Mouse (Mus musculus) duodenum, adult 2 months (tissue): ENCODE results near the gene Fam169a. TPM values are rescaled to one million over a fixed set of nuclear protein-coding genes. Genes with fewer than 3 reads are reported as not detected.

Source experiments
- polyA plus RNA-seq: library from polyadenylated mRNA; depleted of rRNA; stranded (reverse); fragments of >200 nt; gene quantifications from 2 replicates; pipeline ENCODE4 v1.2.3, GENCODE M21; 2012; ENCODE audit warnings: low replicate concordance; rRNA removed

The Fam169a gene
- not detected in 2 replicates for polyA plus RNA-seq

GRCm38 (mm10) chr13:97066649-97067550, at the start of gene Fam169a:
Gene Fam169a (plus strand): TSS chr13:97067286.

GRCm38 (mm10) chr13:97034262-97034661, 32.8 kb upstream of the Fam169a start, which contains the start of gene 1700029F12Rik:
Gene 1700029F12Rik (minus strand): TSS chr13:97034362.

GRCm38 (mm10) chr13:97099187-97099852, 32.2 kb downstream of the Fam169a start, which contains the start of gene Gm6169:
Gene Gm6169 (minus strand): TSS chr13:97099237.

GRCm38 (mm10) chr13:97137466-97138400, 70.6 kb downstream of the Fam169a start, which contains the start of the genes Gfm2 and Nsa2:
Gene Gfm2 (plus strand): TSS chr13:97137937.
Gene Nsa2 (minus strand): TSS chr13:97137937.

Other genes starting within 250 kb of the Fam169a start
- gene Gcnt4, start 142.6 kb upstream of the Fam169a start, polyA plus RNA-seq, result 5.9 and 6.0 TPM in 2 replicates
- 0.22 TPM in 1 of 2 replicates, not detected in the other for gene 1700029F12Rik, start 32.9 kb upstream of the Fam169a start, polyA plus RNA-seq
- gene Gm6169, start 32.0 kb downstream of the Fam169a start, polyA plus RNA-seq, result 0.46 and 0.96 TPM in 2 replicates
- 15.7 TPM in 2 replicates for gene Gfm2, start 70.7 kb downstream of the Fam169a start, polyA plus RNA-seq
- gene Nsa2, start 70.7 kb downstream of the Fam169a start, polyA plus RNA-seq, result 4.3 and 8.0 TPM in 2 replicates
- 140 and 207 TPM in 2 replicates for gene Hexb, start 131.1 kb downstream of the Fam169a start, polyA plus RNA-seq
- 3.8 and 8.3 TPM in 2 replicates for gene Enc1, start 173.8 kb downstream of the Fam169a start, polyA plus RNA-seq